Mouse (Mus musculus): ENCODE data around the gene Ttbk2. TPM values are rescaled to one million over a fixed set of nuclear protein-coding genes. Genes with fewer than 3 reads are reported as not detected.

The Ttbk2 gene
- polyA plus RNA-seq, 1 experiment: 5.2 TPM

DNA sequence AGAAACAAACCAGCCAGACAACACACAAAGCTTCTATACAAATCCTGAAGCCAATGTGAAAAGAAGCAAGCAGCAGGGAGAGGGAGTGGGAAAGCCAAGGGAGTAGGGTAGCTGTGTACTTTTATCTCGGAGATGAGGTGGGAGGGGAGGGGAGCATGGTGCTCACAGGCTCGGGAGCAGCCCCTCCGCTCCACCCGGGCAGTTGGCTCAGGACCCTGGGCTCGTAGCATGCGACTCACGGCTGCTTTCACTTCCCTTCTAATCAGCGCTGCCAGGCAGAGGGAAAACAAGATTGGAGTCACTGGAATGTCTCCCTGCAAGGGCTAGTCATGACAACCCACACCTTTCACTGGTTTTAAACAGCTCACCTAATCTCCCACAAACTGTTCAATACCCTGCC lies 127.9 kb downstream of the Ttbk2 start:
- H3K27ac ChIP-seq (replicated peaks; ENCODE audit: low read depth, low read length): no peak overlapping the region

DNA sequence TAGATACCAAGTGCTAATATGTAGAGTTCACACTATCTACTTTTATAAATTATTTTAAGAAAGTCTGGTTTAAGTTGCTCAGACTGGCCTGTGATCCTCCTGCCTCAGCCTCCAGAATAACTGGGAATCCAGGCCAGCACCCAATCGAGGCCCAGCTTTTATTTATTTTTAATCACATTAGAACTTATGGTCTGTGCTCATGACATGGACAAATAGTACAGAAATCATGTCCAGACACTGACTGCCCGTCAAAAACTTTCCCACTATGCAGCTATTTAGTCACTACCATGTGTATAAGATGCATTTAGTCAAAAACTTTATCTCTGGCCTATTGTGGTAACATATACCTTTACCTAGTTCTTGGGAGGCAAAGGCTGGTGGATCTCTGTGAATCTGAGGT lies 128.5 kb downstream of the Ttbk2 start:
- H3K4me3 ChIP-seq (ENCODE audit: insufficient read depth, low read depth, low read length): no peak overlapping the region
- H3K27ac ChIP-seq (replicated peaks; ENCODE audit: low read depth, low read length): no peak overlapping the region
- H3K4me1 ChIP-seq (ENCODE audit: control insufficient read depth, insufficient read depth, insufficient read length, low read length): no peaks in the 10 kb centered on the region

More for the DNA sequence above, 127.9 kb downstream of the Ttbk2 start:
- Histone ChIP-seq H3K4me3 (ENCODE audit: insufficient read depth, low read depth, low read length) (no peak overlapping the region), H3K4me1 (ENCODE audit: control insufficient read depth, insufficient read depth, insufficient read length, low read length) (no peaks in the 10 kb centered on the region)

DNA sequence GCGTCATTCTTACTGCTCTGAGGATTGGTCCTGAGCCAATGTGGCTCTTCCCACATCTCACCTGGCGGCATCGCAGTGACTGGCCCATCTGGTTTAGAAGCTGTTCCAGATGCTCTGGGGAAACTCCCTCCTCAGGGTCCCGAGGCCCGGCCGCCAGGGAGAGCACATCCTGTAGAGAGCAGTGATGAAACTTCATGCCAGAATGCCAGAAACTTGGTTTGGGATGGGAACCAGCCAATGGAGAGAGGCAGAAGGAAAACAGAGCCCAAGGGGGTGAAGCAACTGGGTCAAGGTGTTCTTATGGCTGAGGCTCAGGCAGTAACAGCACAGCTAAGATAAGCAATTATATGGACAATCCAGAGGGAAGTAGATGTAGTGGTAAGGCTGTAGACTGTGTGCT lies 129.6 kb downstream of the Ttbk2 start:
- H3K4me1 ChIP-seq (ENCODE audit: control insufficient read depth, insufficient read depth, insufficient read length, low read length): no peaks in the 10 kb centered on the region
- H3K27ac ChIP-seq (replicated peaks; ENCODE audit: low read depth, low read length): no peak overlapping the region
- H3K4me3 ChIP-seq (ENCODE audit: insufficient read depth, low read depth, low read length): no peak overlapping the region

- Histone ChIP-seq H3K4me1 (ENCODE audit: control insufficient read depth, insufficient read depth, insufficient read length, low read length) (no peaks in the 10 kb centered on the region), H3K27ac (replicated peaks; ENCODE audit: low read depth, low read length) (no peak overlapping the region), H3K4me3 (ENCODE audit: insufficient read depth, low read depth, low read length) (no peak overlapping the region)
Observed at GRCm38 (mm10) chr2:120718496-120718895, 131.9 kb downstream of the Ttbk2 start.

DNA sequence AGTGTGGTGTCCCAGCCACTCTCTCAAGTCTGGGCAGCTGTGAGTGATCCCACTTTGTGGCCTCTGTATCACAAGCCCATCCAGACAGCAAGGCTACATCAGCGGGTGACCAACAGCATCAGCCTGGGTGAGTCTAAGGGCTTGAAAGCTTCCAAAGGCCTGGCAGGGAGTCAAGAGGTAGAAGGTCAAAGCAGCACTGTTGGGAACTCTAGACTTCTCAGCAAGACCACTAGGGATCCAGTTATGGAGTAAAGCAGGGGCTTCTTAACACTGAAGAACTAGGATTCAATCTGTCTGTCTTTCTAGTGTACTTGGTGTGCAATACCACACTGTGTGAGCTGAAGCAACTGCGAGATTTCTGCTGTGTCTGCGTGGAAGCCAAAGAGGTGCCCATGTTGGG lies 137.0 kb downstream of the Ttbk2 start:
- Histone ChIP-seq H3K4me1 (ENCODE audit: control insufficient read depth, insufficient read depth, insufficient read length, low read length) (no peaks in the 10 kb centered on the region), H3K27ac (replicated peaks; ENCODE audit: low read depth, low read length) (no peak overlapping the region), H3K4me3 (ENCODE audit: insufficient read depth, low read depth, low read length) (no peak overlapping the region)

DNA sequence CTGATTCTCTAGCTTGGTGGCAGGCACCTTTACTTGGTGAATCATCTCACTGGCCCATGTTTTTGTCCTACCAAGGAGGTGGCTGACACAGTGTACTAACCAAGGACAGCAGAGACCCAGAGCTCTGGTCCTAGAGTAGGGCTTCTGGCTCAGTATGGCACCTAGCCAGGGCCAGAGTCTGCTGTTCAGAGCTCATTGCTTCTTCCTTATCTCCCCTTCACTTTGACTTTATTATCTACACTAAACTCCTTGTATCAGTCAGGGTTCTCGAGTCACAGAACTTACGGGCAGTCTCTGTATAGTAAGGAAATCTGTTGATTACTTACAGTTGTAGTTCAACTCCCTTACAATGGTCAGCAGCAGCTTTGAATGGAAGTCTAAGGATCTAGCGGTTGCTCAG lies 139.5 kb downstream of the Ttbk2 start:
- Histone ChIP-seq H3K4me1 (ENCODE audit: control insufficient read depth, insufficient read depth, insufficient read length, low read length) (no peaks in the 10 kb centered on the region), H3K4me3 (ENCODE audit: insufficient read depth, low read depth, low read length) (no peak overlapping the region), H3K27ac (replicated peaks; ENCODE audit: low read depth, low read length) (no peak overlapping the region)

DNA sequence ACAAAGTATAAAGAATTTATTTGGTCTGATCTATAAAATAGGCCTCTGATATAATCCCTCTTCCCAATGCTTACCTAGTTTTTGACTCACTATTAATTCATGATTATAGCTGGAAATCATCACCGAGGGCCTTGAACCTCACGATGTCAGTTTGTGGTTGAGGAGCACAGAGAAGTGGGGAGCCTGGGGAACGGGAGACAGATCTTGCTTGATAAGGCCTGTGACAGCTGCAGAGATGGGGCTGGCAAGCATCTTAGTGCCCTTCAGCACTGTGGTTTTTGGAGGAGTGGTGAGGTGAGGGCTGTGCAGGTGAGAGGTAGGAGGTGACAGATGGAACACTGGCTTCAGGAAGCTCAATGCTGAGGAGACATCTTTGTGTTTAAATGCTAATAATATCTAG lies 140.2 kb downstream of the Ttbk2 start:
- Histone ChIP-seq H3K4me3 (ENCODE audit: insufficient read depth, low read depth, low read length) (no peak overlapping the region), H3K4me1 (ENCODE audit: control insufficient read depth, insufficient read depth, insufficient read length, low read length) (no peaks in the 10 kb centered on the region), H3K27ac (replicated peaks; ENCODE audit: low read depth, low read length) (no peak overlapping the region)

GRCm38 (mm10) chr2:120707041-120707440 lies 143.4 kb downstream of the Ttbk2 start:
- no peak overlapping the region for H3K4me3 ChIP-seq (ENCODE audit: insufficient read depth, low read depth, low read length)
- H3K27ac ChIP-seq (replicated peaks; ENCODE audit: low read depth, low read length): no peak overlapping the region
- no peaks in the 10 kb centered on the region for H3K4me1 ChIP-seq (ENCODE audit: control insufficient read depth, insufficient read depth, insufficient read length, low read length)

DNA sequence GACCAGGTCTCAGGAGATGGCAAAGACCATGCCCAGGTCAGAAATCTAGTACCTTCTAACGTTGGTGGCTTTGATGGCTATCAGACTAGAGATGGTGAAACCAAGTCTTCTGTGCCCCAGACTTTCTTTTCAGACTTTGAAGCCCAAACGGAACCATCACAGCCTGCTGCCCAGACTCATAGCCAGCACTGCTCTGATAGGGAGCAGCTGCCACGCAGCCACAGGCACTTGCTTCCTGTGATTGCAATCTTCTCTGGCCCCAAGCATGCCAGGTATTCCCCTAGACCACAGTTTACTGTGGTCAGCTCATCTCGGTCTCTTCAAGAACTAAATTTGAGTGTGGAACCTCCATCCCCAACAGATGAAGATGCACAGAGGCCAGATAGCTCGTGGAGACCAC lies 147.7 kb downstream of the Ttbk2 start:
- Histone ChIP-seq H3K27ac (replicated peaks; ENCODE audit: low read depth, low read length) (no peak overlapping the region), H3K4me1 (ENCODE audit: control insufficient read depth, insufficient read depth, insufficient read length, low read length) (no peaks in the 10 kb centered on the region), H3K4me3 (ENCODE audit: insufficient read depth, low read depth, low read length) (no peak overlapping the region)

- Histone ChIP-seq H3K4me3 (ENCODE audit: insufficient read depth, low read depth, low read length) (no peak overlapping the region), H3K27ac (replicated peaks; ENCODE audit: low read depth, low read length) (no peak overlapping the region), H3K4me1 (ENCODE audit: control insufficient read depth, insufficient read depth, insufficient read length, low read length) (no peaks in the 10 kb centered on the region)
Observed at GRCm38 (mm10) chr2:120700379-120700885, 150.0 kb downstream of the Ttbk2 start.

DNA sequence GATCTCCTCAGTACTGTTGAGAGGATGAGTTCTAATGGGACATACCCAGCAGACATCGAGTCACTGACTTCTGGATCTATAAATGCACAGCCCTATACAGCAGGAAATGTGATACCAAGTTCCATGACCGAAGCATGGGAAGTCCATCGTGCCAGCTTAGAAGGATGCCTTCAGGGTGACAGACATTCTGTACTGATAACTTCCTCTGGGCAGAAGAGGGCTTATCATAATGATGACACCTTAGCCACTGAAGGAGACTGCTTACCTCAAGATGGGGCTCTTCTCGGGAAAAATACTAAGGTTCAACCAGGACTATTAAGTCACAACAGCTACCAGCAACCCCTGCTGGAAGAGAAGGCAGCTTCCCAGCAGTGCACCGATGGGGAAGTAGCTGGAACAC lies 152.6 kb downstream of the Ttbk2 start:
- H3K4me1 ChIP-seq (ENCODE audit: control insufficient read depth, insufficient read depth, insufficient read length, low read length): no peaks in the 10 kb centered on the region
- no peak overlapping the region for H3K4me3 ChIP-seq (ENCODE audit: insufficient read depth, low read depth, low read length)
- no peak overlapping the region for H3K27ac ChIP-seq (replicated peaks; ENCODE audit: low read depth, low read length)

Other genes with a start within 250 kb of the Ttbk2 start
- 10.9 and 12.2 TPM in 2 replicates for gene Haus2, start 241.2 kb downstream of the Ttbk2 start, polyA plus RNA-seq (2012; ENCODE audit: insufficient read depth, insufficient read length, missing spikeins)
- 13.8 and 22.7 TPM in 2 replicates for gene Lrrc57, start 241.1 kb downstream of the Ttbk2 start, polyA plus RNA-seq (2012; ENCODE audit: insufficient read depth, insufficient read length, missing spikeins)
- gene Stard9, start 221.5 kb downstream of the Ttbk2 start, polyA plus RNA-seq (2012; ENCODE audit: insufficient read depth, insufficient read length, missing spikeins): 2.3 and 3.9 TPM in 2 replicates
- gene Cdan1, start 476 bp downstream of the Ttbk2 start, polyA plus RNA-seq (2012; ENCODE audit: insufficient read depth, insufficient read length, missing spikeins): 1.3 and 3.3 TPM in 2 replicates
- gene Ubr1, start 120.1 kb upstream of the Ttbk2 start, polyA plus RNA-seq (2012; ENCODE audit: insufficient read depth, insufficient read length, missing spikeins): 10.5 and 12.3 TPM in 2 replicates
- 4.8 and 5.3 TPM in 2 replicates for gene Tmem62, start 126.4 kb upstream of the Ttbk2 start, polyA plus RNA-seq (2012; ENCODE audit: insufficient read depth, insufficient read length, missing spikeins)
- 37.4 and 38.1 TPM in 2 replicates for gene Ccndbp1, start 157.8 kb upstream of the Ttbk2 start, polyA plus RNA-seq (2012; ENCODE audit: insufficient read depth, insufficient read length, missing spikeins)
- not detected in 2 replicates for gene Epb42, start 186.5 kb upstream of the Ttbk2 start, polyA plus RNA-seq (2012; ENCODE audit: insufficient read depth, insufficient read length, missing spikeins)
- not detected in 2 replicates for gene Tgm5, start 235.2 kb upstream of the Ttbk2 start, polyA plus RNA-seq (2012; ENCODE audit: insufficient read depth, insufficient read length, missing spikeins)

Measured in brown adipose tissue, adult 24 weeks (tissue).